ENCODE assay signal across 9 mouse cellular contexts in genomic region chr15:56077838-56078567, GRCm38 (mm10).
DNase-seq lines count a peak whose midpoint lies in the region; ATAC-seq and TF ChIP-seq lines count a peak whose summit lies in the region.
"Had no signal": no experiment of that assay in that cellular context is flagged by ENCODE, and none has a peak within 500 bp of the region (broad histone marks: within the 10 kb centered on the region; RNA-seq: fewer than 3 reads in every experiment).

No protein-coding gene starts in this region.

- H3K4me2 ChIP-seq in lung, postnatal 0 days (replicated peaks; ENCODE audit: low read depth, low read length): no peak overlapping the region
- peak overlapping the region; percentile 20 for H3K4me2 ChIP-seq in forebrain, embryonic 16.5 days (ENCODE audit: low read length)
- H3K4me2 ChIP-seq in limb, embryonic 12.5 days: peak overlapping the region; percentile 31

- no peaks in the 10 kb centered on the region for H3K27me3 ChIP-seq in lung, postnatal 0 days (replicated peaks; ENCODE audit: insufficient read depth, low read length)
- no peaks in the 10 kb centered on the region for H3K27me3 ChIP-seq in forebrain, embryonic 16.5 days (replicated peaks; ENCODE audit: control insufficient read depth, insufficient read depth, low read length)
- H3K27me3 ChIP-seq in limb, embryonic 12.5 days: no peaks in the 10 kb centered on the region

- no peak overlapping the region for H3K9ac ChIP-seq in lung, postnatal 0 days (replicated peaks; ENCODE audit: low read depth)
- no peak overlapping the region for H3K9ac ChIP-seq in forebrain, embryonic 16.5 days (replicated peaks; ENCODE audit: low read depth, low read length)
- H3K9ac ChIP-seq in limb, embryonic 12.5 days (replicated peaks): no peak overlapping the region; the same call in 1 of the 2 replicates
- H3K9ac ChIP-seq: liver, embryonic 14.5 days had no signal

- no peak for TF ChIP-seq CTCF in lung, postnatal 0 days (IDR thresholded peaks at IDR 0.05)

- H3K27ac ChIP-seq in lung, postnatal 0 days (ENCODE audit: low read length): no peak overlapping the region
- H3K27ac ChIP-seq in forebrain, embryonic 16.5 days (ENCODE audit: low read length): no peak overlapping the region
- peak overlapping the region; percentile 83 for H3K27ac ChIP-seq in limb, embryonic 12.5 days
- H3K27ac ChIP-seq: liver, embryonic 14.5 days had no signal

- no peaks in the 10 kb centered on the region for H3K4me1 ChIP-seq in lung, postnatal 0 days (ENCODE audit: insufficient read depth, low read depth, low read length)
- H3K4me1 ChIP-seq in forebrain, embryonic 16.5 days (replicated peaks; ENCODE audit: control insufficient read depth, insufficient read depth, low read length): peaks cover 6% of the 10 kb centered on the region
- H3K4me1 ChIP-seq in limb, embryonic 12.5 days (replicated peaks): peaks cover 25% of the 10 kb centered on the region

- ATAC-seq in lung, postnatal 0 days: no peak
- peak; percentile 88 for ATAC-seq in forebrain, embryonic 16.5 days
- peak; percentile 90 for ATAC-seq in limb, embryonic 12.5 days (ENCODE audit: insufficient number of reproducible peaks, insufficient read depth, low FRiP score, low TSS enrichment, low read depth)
- no peak for ATAC-seq in activated CD4-positive, CD25-positive, alpha-beta regulatory T cell, adult 4 months
- ATAC-seq in erythroblast, adult 5-6 weeks (replicated peaks; ENCODE audit: low FRiP score, poor library complexity, severe bottlenecking): no peak
- no peak for ATAC-seq in megakaryocyte progenitor cell, adult 5-6 weeks (replicated peaks; ENCODE audit: poor library complexity)

- WGBS in lung, postnatal 0 days: 70% methylated on average over 11 of the region's 11 CpGs
- WGBS in forebrain, embryonic 16.5 days: 19% methylated on average over 11 of the region's 11 CpGs
- WGBS in limb, embryonic 12.5 days: 39% methylated on average over 11 of the region's 11 CpGs

- peak; percentile 1 for DNase-seq in lung, postnatal 36 days
- DNase-seq in lung, postnatal 0 days (ENCODE audit: low spot score): no peak
- DNase-seq in left cerebral cortex, adult 11 months (ENCODE audit: low spot score): no peak

- H3K4me3 ChIP-seq in lung, postnatal 0 days (ENCODE audit: low read depth, low read length): no peak overlapping the region
- H3K4me3 ChIP-seq in forebrain, embryonic 16.5 days (replicated peaks; ENCODE audit: low read length): no peak overlapping the region
- H3K4me3 ChIP-seq in limb, embryonic 12.5 days (replicated peaks): no peak overlapping the region

- no peaks in the 10 kb centered on the region for H3K36me3 ChIP-seq in lung, postnatal 0 days (ENCODE audit: insufficient read depth, low read length)
- H3K36me3 ChIP-seq in forebrain, embryonic 16.5 days (ENCODE audit: control insufficient read depth, insufficient read depth): no peaks in the 10 kb centered on the region
- H3K36me3 ChIP-seq in limb, embryonic 12.5 days: no peaks in the 10 kb centered on the region

- TF ChIP-seq EP300 in lung, postnatal 0 days (IDR thresholded peaks at IDR 0.05): no peak

- H3K9me3 ChIP-seq in lung, postnatal 0 days (ENCODE audit: low read length): no peaks in the 10 kb centered on the region
- no peaks in the 10 kb centered on the region for H3K9me3 ChIP-seq in forebrain, embryonic 16.5 days (ENCODE audit: control insufficient read depth, low read length)
- H3K9me3 ChIP-seq in limb, embryonic 12.5 days: no peaks in the 10 kb centered on the region

Comparison
In these comparisons a context has a peak if more than half of its experiments do, and no peak if none do; other contexts are left out.
1. ATAC-seq: peak in forebrain, embryonic 16.5 days (single experiment) and limb, embryonic 12.5 days (single experiment); none in lung, postnatal 0 days (single experiment), activated CD4-positive, CD25-positive, alpha-beta regulatory T cell, adult 4 months (single experiment), erythroblast, adult 5-6 weeks (single experiment) and megakaryocyte progenitor cell, adult 5-6 weeks (single experiment).